Mouse (Mus musculus) NIH3T3 (cell line): Measurements from ENCODE around the gene Arhgef33.
"Not testable (repeated sequence)": the region's sequence is repeated elsewhere in the genome, so short reads cannot be mapped to it uniquely, and the experiment has no call there.

Experiments
- DNase-seq: peaks from one replicate; pipeline ENCODE4 v3.0.0-alpha.2; 2012; ENCODE audit warnings: low read depth

The Arhgef33 gene

GRCm38 (mm10) chr17:80346591-80347125 is 39.5 kb downstream of the Arhgef33 start:
- no peak for DNase-seq

- DNase-seq, result peak; percentile 20
Observed at GRCm38 (mm10) chr17:80347234-80347633, 40.0 kb downstream of the Arhgef33 start.

GRCm38 (mm10) chr17:80360245-80360644 is 53.0 kb downstream of the Arhgef33 start:
- no peak for DNase-seq

- no peak for DNase-seq
Observed at GRCm38 (mm10) chr17:80367276-80367675, 60.1 kb downstream of the Arhgef33 start.

- DNase-seq, result no peak
Observed at GRCm38 (mm10) chr17:80368606-80369005, 61.4 kb downstream of the Arhgef33 start.

GRCm38 (mm10) chr17:80372989-80373725 is 66.0 kb downstream of the Arhgef33 start, which contains the start of gene Gm10190:
Gene Gm10190 (minus strand): TSS chr17:80373541.
- no peak for DNase-seq

- no peak for DNase-seq
Observed at GRCm38 (mm10) chr17:80373726-80374096, 66.5 kb downstream of the Arhgef33 start.

GRCm38 (mm10) chr17:80378386-80378785 is 71.2 kb downstream of the Arhgef33 start:
- DNase-seq, result not testable (repeated sequence)

GRCm38 (mm10) chr17:80385671-80386070 is 78.5 kb downstream of the Arhgef33 start:
- DNase-seq, result no peak

- DNase-seq, result no peak
Observed at GRCm38 (mm10) chr17:80390024-80390423, 82.8 kb downstream of the Arhgef33 start.

- DNase-seq, result no peak
Observed at GRCm38 (mm10) chr17:80391423-80392403, 84.5 kb downstream of the Arhgef33 start.

GRCm38 (mm10) chr17:80398243-80398642 is 91.0 kb downstream of the Arhgef33 start:
- DNase-seq, result no peak

- DNase-seq, result peak; percentile 25
Observed at GRCm38 (mm10) chr17:80411182-80411581, 104.0 kb downstream of the Arhgef33 start.

GRCm38 (mm10) chr17:80418572-80419210 is 111.5 kb downstream of the Arhgef33 start:
- DNase-seq, result no peak

- DNase-seq, result no peak
Observed at GRCm38 (mm10) chr17:80420998-80421397, 113.8 kb downstream of the Arhgef33 start.

GRCm38 (mm10) chr17:80426171-80426570 is 119.0 kb downstream of the Arhgef33 start:
- no peak for DNase-seq

- DNase-seq, result no peak
Observed at GRCm38 (mm10) chr17:80426901-80427300, 119.7 kb downstream of the Arhgef33 start.

GRCm38 (mm10) chr17:80427966-80428365 is 120.8 kb downstream of the Arhgef33 start:
- no peak for DNase-seq

GRCm38 (mm10) chr17:80431997-80432396 is 124.8 kb downstream of the Arhgef33 start:
- no peak for DNase-seq

- no peak for DNase-seq
Observed at GRCm38 (mm10) chr17:80434430-80434829, 127.2 kb downstream of the Arhgef33 start.

- no peak for DNase-seq
Observed at GRCm38 (mm10) chr17:80435680-80436079, 128.5 kb downstream of the Arhgef33 start.

- DNase-seq, result no peak
Observed at GRCm38 (mm10) chr17:80445433-80445832, 138.2 kb downstream of the Arhgef33 start.
